Mouse (Mus musculus): Measurements from ENCODE around the gene Peak1.

DNA sequence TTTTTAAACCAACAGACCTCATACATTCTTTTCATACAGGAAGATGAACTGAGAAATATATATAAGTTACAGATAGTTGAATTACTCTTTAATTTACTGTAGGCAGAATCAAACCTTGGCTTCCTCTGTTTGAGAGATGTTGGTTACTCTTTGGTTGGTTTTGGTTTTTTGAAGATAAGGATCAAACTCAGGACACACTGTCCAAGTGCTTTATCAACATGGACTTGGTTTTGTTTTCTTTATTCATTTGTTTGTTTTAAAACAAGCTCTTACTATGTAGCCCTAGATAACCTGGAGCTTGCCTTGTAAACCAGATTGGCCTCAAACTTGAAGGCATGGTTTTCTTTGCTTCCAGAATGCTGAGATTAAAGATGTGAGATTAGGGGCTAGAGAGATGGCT is 85.1 kb downstream of the Peak1 start:
- TF ChIP-seq CTCF (IDR thresholded peaks at IDR 0.05; ENCODE audit: extremely low read depth, insufficient read depth, insufficient read length, insufficient replicate concordance): no peak
- no peak for TF ChIP-seq POLR2A (IDR thresholded peaks at IDR 0.05; ENCODE audit: low read depth, low read length)
